Mouse (Mus musculus): ENCODE measurements around the gene Olfr1286.

- TF ChIP-seq CTCF (IDR thresholded peaks at IDR 0.05; ENCODE audit: extremely low read depth, insufficient read length, insufficient replicate concordance, low read depth, low read length) (no peak), POLR2A (IDR thresholded peaks at IDR 0.05; ENCODE audit: low read depth, low read length) (no peak)
Measured at GRCm38 (mm10) chr2:111448842-111449241, 25.9 kb upstream of the Olfr1286 start, which contains the start of gene Olfr1287.
